Mouse (Mus musculus): Measurements from ENCODE around the gene Dync2li1. TPM values are rescaled to one million over a fixed set of nuclear protein-coding genes. Genes with fewer than 3 reads are reported as not detected.

Dync2li1 gene
- total RNA-seq (2022) = 10 to 100 TPM; 21.3 to 24.5 (median 22.5) TPM

GRCm38 (mm10) chr17:84626276-84626856, at the start of gene Dync2li1:
Dync2li1 (plus strand) TSS chr17:84626496.
- peak; percentile 77 to 93 for DNase-seq (ENCODE audit: low spot score in 2 of 2)

- no peak for DNase-seq (ENCODE audit: low spot score in 2 of 2)
These were observed 49.5 kb upstream of the Dync2li1 start for GRCm38 (mm10) chr17:84576621-84577293.

- DNase-seq (ENCODE audit: low spot score in 2 of 2) = no peak
These were observed 47.0 kb upstream of the Dync2li1 start for GRCm38 (mm10) chr17:84579249-84579648.

- no peak for DNase-seq (ENCODE audit: low spot score in 2 of 2)
These were observed 46.5 kb upstream of the Dync2li1 start for GRCm38 (mm10) chr17:84579817-84580216.

- DNase-seq (ENCODE audit: low spot score in 2 of 2) = no peak
These were observed 45.5 kb upstream of the Dync2li1 start for GRCm38 (mm10) chr17:84580821-84581220.

GRCm38 (mm10) chr17:84581740-84582414, 44.4 kb upstream of the Dync2li1 start:
- DNase-seq (ENCODE audit: low spot score in 2 of 2) = no peak

- DNase-seq (ENCODE audit: low spot score in 2 of 2) = no peak
These were observed 42.2 kb upstream of the Dync2li1 start for GRCm38 (mm10) chr17:84584107-84584506.

GRCm38 (mm10) chr17:84585104-84585503, 41.2 kb upstream of the Dync2li1 start:
- peak; percentile 24 to 84 for DNase-seq (ENCODE audit: low spot score in 2 of 2)

GRCm38 (mm10) chr17:84590065-84590464, 36.2 kb upstream of the Dync2li1 start:
- no peak for DNase-seq (ENCODE audit: low spot score in 2 of 2)

GRCm38 (mm10) chr17:84591431-84592150, 34.7 kb upstream of the Dync2li1 start:
- DNase-seq (ENCODE audit: low spot score in 2 of 2) = no peak

- DNase-seq (ENCODE audit: low spot score in 2 of 2) = no peak
These were observed 30.3 kb upstream of the Dync2li1 start for GRCm38 (mm10) chr17:84596015-84596441.

- no peak for DNase-seq (ENCODE audit: low spot score in 2 of 2)
These were observed 29.8 kb upstream of the Dync2li1 start for GRCm38 (mm10) chr17:84596501-84596900.

GRCm38 (mm10) chr17:84597859-84598258, 28.4 kb upstream of the Dync2li1 start:
- DNase-seq (ENCODE audit: low spot score in 2 of 2) = no peak

- no peak for DNase-seq (ENCODE audit: low spot score in 2 of 2)
These were observed 27.4 kb upstream of the Dync2li1 start for GRCm38 (mm10) chr17:84598928-84599327.

- DNase-seq (ENCODE audit: low spot score in 2 of 2) = no peak
These were observed 26.0 kb upstream of the Dync2li1 start for GRCm38 (mm10) chr17:84600051-84600983.

GRCm38 (mm10) chr17:84601805-84602204, 24.5 kb upstream of the Dync2li1 start:
- DNase-seq (ENCODE audit: low spot score in 2 of 2) = no peak

- DNase-seq (ENCODE audit: low spot score in 2 of 2) = no peak
These were observed 23.1 kb upstream of the Dync2li1 start for GRCm38 (mm10) chr17:84603202-84603627.

GRCm38 (mm10) chr17:84603709-84604420, 22.4 kb upstream of the Dync2li1 start:
- no peak for DNase-seq (ENCODE audit: low spot score in 2 of 2)

GRCm38 (mm10) chr17:84606976-84607375, 19.3 kb upstream of the Dync2li1 start:
- DNase-seq (ENCODE audit: low spot score in 2 of 2) = no peak

GRCm38 (mm10) chr17:84607617-84608016, 18.7 kb upstream of the Dync2li1 start:
- DNase-seq (ENCODE audit: low spot score in 2 of 2) = no peak
